Mouse (Mus musculus): ENCODE measurements around the gene Ccnh. TPM values are rescaled to one million over a fixed set of nuclear protein-coding genes. Genes with fewer than 3 reads are reported as not detected.
A peak's percentile ranks its signal among the peaks of the same experiment; 100 is the strongest.
"Not testable (repeated sequence)": the region's sequence is repeated elsewhere in the genome, so short reads cannot be mapped to it uniquely, and the experiment has no call there.

Gene Ccnh
- total RNA-seq (2022): 10 to 100 TPM; 45.6 to 62.4 (median 51.3) TPM

DNA sequence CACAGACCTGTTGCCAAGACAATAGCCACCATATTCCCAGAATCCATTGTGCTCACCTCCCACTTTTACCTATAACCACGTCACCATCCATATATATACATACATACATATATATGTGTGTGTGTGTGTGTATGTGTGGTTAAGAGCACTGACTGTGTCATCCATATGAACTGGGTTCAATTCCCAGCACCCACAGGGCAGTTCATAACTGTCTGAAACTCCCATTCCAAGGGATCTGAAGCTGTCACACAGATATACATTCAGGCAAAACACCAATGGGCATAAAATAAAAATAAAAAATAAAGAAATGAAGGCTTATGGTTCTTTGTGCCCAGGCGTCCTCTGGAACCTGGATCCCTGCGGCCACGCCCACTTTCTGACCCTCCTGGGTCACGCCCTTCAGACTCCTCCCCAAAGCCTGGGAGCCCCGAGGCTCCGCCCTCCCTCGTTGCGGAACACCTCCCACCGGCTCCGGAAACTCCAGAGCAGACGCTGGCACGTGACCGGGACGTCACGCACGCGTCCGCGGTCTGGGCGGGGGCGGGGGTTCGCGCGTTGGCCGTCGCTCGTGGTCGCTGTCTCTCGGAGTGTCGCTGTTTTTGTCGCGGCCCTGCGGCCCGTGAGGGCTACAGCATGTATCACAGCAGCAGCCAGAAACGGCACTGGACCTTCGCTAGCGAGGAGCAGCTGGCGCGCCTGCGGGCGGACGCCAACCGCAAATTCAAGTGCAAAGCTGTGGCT is at the start of gene Ccnh:
TSS of gene Ccnh (plus strand) at position 506 of the 741 bp plus-strand sequence.
- DNase-seq (ENCODE audit: low spot score in 2 of 2): peak; percentile 82 to 94

DNA sequence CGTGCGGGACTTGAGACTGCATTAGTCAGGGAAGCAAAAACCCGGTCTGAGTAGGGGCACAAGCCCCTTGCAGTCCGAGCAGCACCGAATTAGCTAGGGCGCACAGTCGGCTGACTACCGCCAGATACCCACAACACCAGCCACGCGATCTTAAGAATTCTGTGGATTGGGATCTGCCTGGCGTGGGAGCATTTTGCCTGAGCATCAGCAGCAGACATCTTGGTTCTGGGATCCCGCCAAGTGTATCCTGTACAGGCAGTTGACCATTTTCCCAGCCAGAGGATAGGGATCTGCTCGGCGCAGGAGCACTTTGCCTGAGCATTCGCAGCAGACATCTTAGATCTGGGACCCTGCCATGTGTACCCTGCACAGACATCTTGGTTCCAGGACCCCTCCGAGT is 45.8 kb upstream of the Ccnh start:
- not testable (repeated sequence) for DNase-seq (ENCODE audit: low spot score in 2 of 2)

DNA sequence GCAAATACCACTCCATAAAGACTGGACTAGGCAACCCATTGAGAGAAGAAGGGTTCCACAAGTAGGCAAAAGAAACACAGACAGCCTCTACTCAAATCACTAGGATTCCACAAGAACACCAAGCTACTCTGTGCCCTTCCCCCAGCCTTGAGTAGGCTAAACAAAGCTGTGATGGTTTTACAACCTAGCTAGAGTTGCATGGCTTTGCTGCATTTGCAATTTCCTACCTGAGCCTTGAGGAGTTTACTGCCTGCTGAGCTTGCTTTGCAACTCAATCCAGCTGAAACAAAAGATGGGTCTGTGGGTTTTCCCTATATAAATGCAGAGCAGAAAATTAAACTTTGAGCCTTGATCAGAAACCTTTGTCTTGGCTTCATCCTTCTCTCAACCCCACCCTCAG is 42.7 kb upstream of the Ccnh start:
- no peak for DNase-seq (ENCODE audit: low spot score in 2 of 2)

DNA sequence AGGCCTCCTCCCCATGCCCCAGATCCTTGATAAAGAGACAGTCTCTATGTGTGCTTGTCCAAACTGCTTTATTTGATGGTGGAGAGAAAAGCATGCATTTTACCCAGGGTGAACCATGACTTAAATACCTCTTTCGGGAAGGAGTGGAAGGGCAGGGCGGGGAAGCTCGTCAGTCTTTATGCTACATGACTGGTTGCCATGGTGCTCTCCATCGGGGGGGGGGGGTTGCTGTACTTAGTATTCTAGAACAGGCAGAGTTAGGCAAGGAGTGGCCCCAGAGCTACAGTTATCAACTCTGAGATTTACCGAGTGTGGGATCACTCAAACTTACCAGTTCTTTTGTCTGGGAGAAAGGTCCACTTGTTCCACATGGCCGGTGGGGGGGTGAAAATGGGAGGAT is 34.5 kb upstream of the Ccnh start:
- DNase-seq (ENCODE audit: low spot score in 2 of 2): no peak

DNA sequence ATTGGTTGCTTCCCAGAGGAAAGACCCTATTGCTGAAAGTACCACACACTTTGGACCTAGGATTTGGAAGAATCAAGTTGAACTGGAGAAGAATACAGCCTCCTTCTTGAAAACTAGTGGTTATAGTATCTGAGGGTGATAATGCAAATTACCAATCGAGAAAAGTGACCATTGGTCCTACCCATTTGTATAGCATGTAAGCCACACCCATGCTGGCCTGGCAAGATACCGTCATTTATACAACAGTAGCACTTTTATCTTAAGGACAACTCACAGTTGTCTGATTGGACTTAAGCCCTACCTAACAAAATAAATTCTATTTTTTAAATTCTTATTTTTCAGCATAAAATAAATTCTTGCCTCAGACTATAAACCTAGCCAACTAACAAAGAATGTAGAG is 29.2 kb upstream of the Ccnh start:
- no peak for DNase-seq (ENCODE audit: low spot score in 2 of 2)

DNA sequence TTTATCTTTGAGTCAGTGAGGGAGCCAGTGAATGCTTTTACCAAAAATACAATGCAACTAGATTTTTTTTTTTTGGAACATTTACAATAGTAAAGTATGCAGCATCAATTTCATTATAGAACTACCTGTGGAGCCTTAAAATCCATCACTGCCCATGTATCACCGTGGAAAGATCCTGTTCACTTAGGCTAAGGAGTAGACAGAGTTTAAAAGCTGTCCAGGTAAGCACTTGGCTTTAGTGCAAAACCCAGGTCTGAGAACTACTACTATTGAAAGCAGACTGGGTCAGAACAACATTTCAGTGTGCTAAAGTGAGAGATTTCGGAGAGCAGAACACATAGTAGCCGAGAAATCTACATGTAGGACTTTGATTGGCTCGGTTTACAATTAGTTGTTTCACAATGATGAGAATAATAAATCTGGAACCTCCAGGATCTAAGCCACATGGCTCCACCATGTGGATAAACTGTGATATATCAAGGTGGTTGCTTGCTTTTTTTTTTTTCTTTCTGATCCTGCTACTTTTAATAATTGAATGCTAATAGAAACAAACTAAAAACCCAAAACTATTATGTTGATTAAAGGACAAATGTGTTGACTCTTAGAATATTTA is 24.6 kb upstream of the Ccnh start:
- no peak for DNase-seq (ENCODE audit: low spot score in 2 of 2)

DNA sequence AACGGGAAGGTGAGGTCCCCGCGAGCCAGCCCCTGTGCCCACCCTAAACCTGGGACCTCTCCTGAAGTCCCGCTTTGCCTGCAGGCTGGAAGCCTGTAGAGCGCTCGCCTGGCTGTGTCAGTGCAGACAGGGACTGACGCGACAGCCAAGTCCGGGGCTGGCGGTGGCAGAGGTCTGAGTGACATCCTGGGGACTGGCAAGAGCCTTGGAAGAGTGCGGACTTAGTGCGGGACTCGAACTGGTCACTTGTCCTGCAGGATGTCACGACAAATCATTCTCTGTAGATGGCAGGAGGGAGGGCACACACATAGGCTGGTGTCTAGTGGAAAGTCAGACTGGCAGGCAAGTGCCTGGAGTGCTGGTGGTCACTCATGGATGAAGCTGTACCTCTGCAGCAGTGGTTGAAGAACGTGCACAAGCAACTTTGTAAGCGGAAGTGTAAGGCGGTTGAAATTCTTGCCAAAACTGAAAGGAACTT is 475 bp downstream of the Ccnh start:
- peak in 1 of 2 experiments; percentile 11 for DNase-seq (ENCODE audit: low spot score in 2 of 2)

DNA sequence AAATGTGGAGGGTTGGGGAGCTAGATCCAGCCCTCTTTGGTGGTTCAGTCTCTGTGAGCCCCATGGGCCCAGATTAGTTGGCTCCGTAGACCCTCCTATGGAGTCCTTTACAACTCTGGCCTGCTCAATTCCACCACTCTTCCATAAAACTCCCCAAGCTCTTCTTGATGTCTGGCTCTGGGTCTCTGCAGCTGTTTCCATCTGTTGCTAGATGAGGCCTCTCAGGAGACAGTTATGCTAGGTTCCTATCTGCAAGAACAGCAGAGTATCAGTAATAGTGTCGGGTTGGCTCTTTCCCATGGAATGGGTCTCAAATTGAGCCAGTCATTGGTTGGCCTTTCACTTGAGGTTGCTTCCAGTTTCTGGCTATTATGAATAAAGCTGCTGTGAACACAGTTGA is 2.0 kb downstream of the Ccnh start:
- DNase-seq (ENCODE audit: low spot score in 2 of 2): no peak

DNA sequence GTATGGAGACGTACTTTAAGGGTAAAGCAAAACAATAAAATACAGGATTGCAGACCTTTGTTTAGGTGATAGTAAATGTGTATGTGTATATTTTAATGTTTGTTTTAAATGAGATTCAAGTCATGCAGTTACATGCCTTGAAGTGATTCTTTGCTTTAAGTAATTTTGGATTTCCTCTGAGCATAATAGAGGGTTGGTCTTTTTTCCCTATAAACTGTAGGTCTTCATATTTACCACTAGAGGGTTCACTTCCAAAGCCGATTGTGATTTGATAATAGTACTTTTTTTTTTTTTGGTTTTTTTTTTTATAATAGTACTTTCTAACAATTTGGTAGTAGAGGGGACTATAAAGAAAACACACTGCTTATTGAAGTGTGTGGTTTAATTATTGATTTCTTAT is 18.3 kb downstream of the Ccnh start:
- DNase-seq (ENCODE audit: low spot score in 2 of 2): no peak

DNA sequence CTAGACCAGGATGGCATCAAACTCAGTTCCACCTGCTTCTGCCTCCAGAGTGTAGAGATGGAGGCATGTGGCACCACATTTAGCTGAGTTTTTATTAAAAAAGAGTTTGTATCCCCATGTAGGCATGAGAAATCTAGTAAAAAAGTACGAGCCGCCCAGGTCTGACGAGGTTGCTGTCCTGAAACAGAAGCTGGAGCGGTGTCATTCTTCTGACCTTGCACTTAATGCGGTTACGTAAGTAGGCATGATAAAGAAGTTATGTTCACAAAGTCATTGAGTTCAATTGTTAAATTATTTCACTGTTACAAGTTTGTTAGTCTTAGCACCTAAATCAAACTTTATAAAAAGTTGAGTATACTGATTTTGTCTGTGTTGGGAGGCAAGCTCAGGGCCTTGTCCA is 19.4 kb downstream of the Ccnh start:
- no peak for DNase-seq (ENCODE audit: low spot score in 2 of 2)

DNA sequence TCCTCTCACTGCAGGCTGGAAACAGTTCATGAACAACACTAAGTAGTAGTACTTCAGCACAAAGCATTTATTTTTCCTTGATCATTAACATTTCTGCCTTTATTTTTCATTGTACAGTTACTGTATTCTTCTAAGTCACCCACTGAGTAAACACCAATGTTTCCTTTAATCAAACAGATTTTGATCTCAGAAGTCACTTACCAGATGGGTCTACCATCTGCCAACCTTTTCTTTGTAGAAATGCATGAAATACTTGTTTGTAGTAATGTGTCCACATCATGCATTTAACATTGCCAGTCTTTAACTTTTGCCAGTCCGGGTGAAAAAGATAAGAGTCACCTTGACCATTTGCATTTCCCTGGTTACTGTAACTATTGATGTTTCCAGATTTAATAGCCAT is 21.1 kb downstream of the Ccnh start:
- no peak for DNase-seq (ENCODE audit: low spot score in 2 of 2)

DNA sequence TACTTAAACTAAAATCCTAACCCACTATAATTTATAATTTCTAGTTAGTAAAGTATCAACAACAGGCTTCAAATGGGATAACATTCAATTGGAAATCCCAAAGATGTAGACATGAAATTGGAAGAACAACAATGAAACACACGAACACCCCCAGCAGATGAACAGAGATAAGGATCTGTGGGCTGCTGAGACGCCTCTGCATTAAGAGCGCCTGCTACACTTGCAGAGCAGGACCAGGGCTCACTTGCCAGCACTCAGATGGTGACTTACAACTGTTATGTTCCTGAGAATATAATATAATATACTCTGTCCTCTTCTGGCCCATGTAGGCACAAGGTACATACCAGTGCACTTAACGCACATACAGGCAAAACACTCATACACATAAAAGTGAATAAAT is 29.4 kb downstream of the Ccnh start:
- no peak for DNase-seq (ENCODE audit: low spot score in 2 of 2)

DNA sequence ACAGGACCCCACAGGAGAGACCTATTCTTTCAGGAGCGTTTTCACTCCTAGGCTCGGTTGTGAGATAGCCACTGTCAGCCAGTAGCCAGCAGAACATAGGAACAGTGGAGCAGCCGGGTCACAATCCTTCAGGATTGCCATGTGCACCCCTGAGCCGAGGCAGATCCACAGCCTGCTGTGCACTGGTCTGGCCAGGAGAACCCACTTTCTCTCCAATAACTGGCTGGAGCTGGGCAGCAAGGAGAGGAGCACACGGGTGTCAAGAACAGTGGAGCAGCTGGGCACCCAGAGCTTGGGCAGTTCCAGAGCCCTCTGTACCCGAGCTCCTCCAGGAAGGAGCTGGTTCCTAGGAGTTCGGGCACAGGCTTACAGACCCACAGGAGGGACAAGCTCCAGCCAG is 49.6 kb downstream of the Ccnh start:
- no peak for DNase-seq (ENCODE audit: low spot score in 2 of 2)

Other genes starting within 250 kb of the Ccnh start
- 10 to 100 TPM; 46.0 to 63.9 (median 52.8) TPM for gene Rasa1, start 99.7 kb downstream of the Ccnh start, total RNA-seq (2022)